Mouse (Mus musculus): ENCODE measurements around the gene Trmt1. TPM values are rescaled to one million over a fixed set of nuclear protein-coding genes. Genes with fewer than 3 reads are reported as not detected.

Gene Trmt1
- polyA plus RNA-seq (2014; fragmentation: Illumina TruSeq; extraction: RNeasy Lipid Tissue Mini Kit (QIAGEN cat#74804); ENCODE audit: low read depth, low replicate concordance), result 7.9 TPM

GRCm38 (mm10) chr8:84686191-84687002 lies at the start of gene Trmt1:
Gene Trmt1 (plus strand): TSS chr8:84686307.

DNA sequence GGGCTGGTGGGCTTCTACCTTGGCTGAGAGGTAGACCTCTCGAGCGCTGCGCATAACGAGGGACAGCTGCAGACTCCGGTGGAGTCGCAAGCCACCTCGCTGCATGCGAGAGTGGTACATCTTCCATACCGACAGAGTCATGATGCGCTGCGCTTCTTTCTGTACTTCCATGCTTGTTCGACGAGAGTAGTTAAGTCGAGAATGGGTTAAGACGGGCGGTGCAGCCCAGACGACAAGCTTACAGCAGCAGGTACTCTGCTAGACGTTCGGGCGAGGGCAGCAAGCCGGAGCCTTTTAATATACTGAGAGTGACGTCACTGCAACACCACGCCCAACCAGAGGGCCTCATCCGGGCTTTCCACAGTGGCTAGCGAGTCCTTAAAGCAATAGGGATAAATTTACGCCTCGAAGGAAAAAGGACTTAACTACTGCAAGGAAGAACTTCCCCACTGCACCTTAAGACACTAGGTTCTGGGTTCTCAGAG lies 23.5 kb upstream of the Trmt1 start, which contains the start of gene Ier2:
Gene Ier2 (minus strand): TSS at position 272 of the 485 bp plus-strand sequence.

DNA sequence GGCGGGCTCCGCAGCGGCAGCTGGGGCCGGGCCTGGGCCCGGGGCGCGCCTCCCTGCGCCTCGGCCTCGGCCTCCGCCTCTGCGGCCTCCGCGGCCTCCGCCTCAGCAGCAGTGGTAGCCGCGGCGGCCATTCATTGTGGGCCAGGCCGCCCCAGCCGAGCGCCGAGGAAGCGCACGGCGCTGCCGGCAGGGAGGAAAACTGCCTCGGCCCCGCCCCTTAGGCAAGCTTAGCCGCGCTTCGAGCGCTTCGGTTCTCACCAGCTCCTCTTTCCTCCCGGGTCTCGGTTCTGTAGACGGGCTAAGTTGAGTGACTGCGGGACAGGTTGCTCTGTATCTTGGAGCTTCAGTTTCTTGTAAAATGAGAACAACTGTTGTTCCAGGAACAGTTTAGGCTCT lies 1.6 kb downstream of the Trmt1 start, which contains the start of gene Nacc1:
Gene Nacc1 (minus strand): TSS at position 158 of the 396 bp plus-strand sequence.

GRCm38 (mm10) chr8:84700941-84701911 lies 15.1 kb downstream of the Trmt1 start, which contains the start of gene Lyl1:
Gene Lyl1 (plus strand): TSS chr8:84701457.

DNA sequence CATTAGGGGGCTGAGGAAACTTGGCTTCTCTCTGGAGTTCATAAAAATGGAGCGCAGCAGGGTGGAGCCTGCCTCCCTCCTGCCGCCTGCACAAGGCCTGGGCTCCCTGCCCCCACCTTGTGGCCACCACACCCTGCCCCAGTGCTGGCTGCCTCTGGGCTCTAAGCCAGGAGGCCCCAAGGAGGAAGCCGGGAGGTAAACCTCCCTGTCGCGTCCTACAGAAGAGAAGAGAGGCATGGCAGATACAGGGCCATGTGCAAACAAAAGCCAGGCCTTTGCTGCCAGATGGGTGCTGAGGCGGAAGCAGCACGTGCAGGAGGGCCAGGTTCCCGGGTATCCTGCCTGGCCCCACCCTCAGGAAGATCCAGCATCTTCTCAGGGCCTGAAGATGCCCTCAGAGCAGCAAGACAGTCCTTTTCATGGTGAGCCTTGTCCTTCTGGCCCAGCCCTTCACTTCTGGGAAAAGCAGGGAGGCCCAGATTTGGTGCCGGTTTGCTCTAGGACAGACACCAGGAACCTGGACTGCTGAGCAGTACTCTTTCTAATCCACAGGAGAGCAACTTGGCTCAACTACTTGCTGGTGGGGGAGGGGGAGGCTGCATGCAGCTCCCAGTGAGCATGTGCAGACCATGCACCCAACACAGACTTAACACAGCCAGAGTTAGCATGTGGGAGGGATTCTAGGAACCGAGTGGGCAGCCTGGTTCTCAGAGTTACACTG lies 36.9 kb downstream of the Trmt1 start, which contains the start of gene G430095P16Rik:
Gene G430095P16Rik (plus strand): TSS at position 158 of the 721 bp plus-strand sequence.

Other genes with a start within 250 kb of the Trmt1 start
- gene Ier2, start 23.5 kb upstream of the Trmt1 start, polyA plus RNA-seq (2014; fragmentation: Illumina TruSeq; extraction: RNeasy Lipid Tissue Mini Kit (QIAGEN cat#74804); ENCODE audit: low read depth, low replicate concordance), result 0.77 TPM
- gene Nacc1, start 1.6 kb downstream of the Trmt1 start, polyA plus RNA-seq (2014; fragmentation: Illumina TruSeq; extraction: RNeasy Lipid Tissue Mini Kit (QIAGEN cat#74804); ENCODE audit: low read depth, low replicate concordance), result 2.0 TPM
- not detected for gene Lyl1, start 15.2 kb downstream of the Trmt1 start, polyA plus RNA-seq (2014; fragmentation: Illumina TruSeq; extraction: RNeasy Lipid Tissue Mini Kit (QIAGEN cat#74804); ENCODE audit: low read depth, low replicate concordance)
- not detected for gene G430095P16Rik, start 36.7 kb downstream of the Trmt1 start, polyA plus RNA-seq (2014; fragmentation: Illumina TruSeq; extraction: RNeasy Lipid Tissue Mini Kit (QIAGEN cat#74804); ENCODE audit: low read depth, low replicate concordance)
- 5.1 TPM for gene Nfix, start 114.0 kb downstream of the Trmt1 start, polyA plus RNA-seq (2014; fragmentation: Illumina TruSeq; extraction: RNeasy Lipid Tissue Mini Kit (QIAGEN cat#74804); ENCODE audit: low read depth, low replicate concordance)
- 3.3 TPM for gene Dand5, start 136.5 kb downstream of the Trmt1 start, polyA plus RNA-seq (2014; fragmentation: Illumina TruSeq; extraction: RNeasy Lipid Tissue Mini Kit (QIAGEN cat#74804); ENCODE audit: low read depth, low replicate concordance)
- gene Gadd45gip1, start 145.2 kb downstream of the Trmt1 start, polyA plus RNA-seq (2014; fragmentation: Illumina TruSeq; extraction: RNeasy Lipid Tissue Mini Kit (QIAGEN cat#74804); ENCODE audit: low read depth, low replicate concordance), result not detected
- gene Rad23a, start 154.4 kb downstream of the Trmt1 start, polyA plus RNA-seq (2014; fragmentation: Illumina TruSeq; extraction: RNeasy Lipid Tissue Mini Kit (QIAGEN cat#74804); ENCODE audit: low read depth, low replicate concordance), result 3.5 TPM
- 862 TPM for gene Calr, start 160.6 kb downstream of the Trmt1 start, polyA plus RNA-seq (2014; fragmentation: Illumina TruSeq; extraction: RNeasy Lipid Tissue Mini Kit (QIAGEN cat#74804); ENCODE audit: low read depth, low replicate concordance)
- 1.3 TPM for gene Farsa, start 170.7 kb downstream of the Trmt1 start, polyA plus RNA-seq (2014; fragmentation: Illumina TruSeq; extraction: RNeasy Lipid Tissue Mini Kit (QIAGEN cat#74804); ENCODE audit: low read depth, low replicate concordance)
- 6.0 TPM for gene Syce2, start 185.8 kb downstream of the Trmt1 start, polyA plus RNA-seq (2014; fragmentation: Illumina TruSeq; extraction: RNeasy Lipid Tissue Mini Kit (QIAGEN cat#74804); ENCODE audit: low read depth, low replicate concordance)
- 302 TPM for gene Gcdh, start 207.6 kb downstream of the Trmt1 start, polyA plus RNA-seq (2014; fragmentation: Illumina TruSeq; extraction: RNeasy Lipid Tissue Mini Kit (QIAGEN cat#74804); ENCODE audit: low read depth, low replicate concordance)
- not detected for gene Klf1, start 215.6 kb downstream of the Trmt1 start, polyA plus RNA-seq (2014; fragmentation: Illumina TruSeq; extraction: RNeasy Lipid Tissue Mini Kit (QIAGEN cat#74804); ENCODE audit: low read depth, low replicate concordance)
- gene Dnase2a, start 222.3 kb downstream of the Trmt1 start, polyA plus RNA-seq (2014; fragmentation: Illumina TruSeq; extraction: RNeasy Lipid Tissue Mini Kit (QIAGEN cat#74804); ENCODE audit: low read depth, low replicate concordance), result 7.1 TPM

Measured in kidney, adult 10 weeks (tissue).